Mouse (Mus musculus): ENCODE measurements around the gene Mgat5.

DNA sequence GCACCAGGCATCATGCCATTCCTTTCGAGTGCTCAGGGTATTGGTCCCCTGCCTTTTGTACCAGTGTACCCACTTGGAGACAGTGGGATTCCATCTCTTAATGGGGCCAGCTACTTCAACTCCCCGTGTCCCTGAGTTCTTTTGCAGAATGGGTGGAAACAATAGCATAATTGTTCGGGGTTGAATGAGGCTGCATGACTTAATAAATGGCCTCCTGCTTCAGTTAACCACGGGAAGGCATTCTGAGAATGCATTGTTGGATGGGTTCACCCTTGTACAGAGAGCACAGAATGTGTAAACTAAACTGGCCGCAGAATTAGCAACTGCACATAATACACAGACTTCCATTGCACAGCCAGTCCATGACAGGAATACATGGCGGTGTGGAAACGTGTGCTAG lies 214.8 kb downstream of the Mgat5 start:
- no peak for TF ChIP-seq CTCF (IDR thresholded peaks at IDR 0.05; ENCODE audit: borderline replicate concordance, extremely low read depth, insufficient read depth, insufficient read length)
- no peak for TF ChIP-seq POLR2A (IDR thresholded peaks at IDR 0.05; ENCODE audit: borderline replicate concordance, extremely low read depth, insufficient read depth, insufficient read length, poor library complexity, severe bottlenecking)
